Mouse (Mus musculus) lung, postnatal 10 days (tissue): Measurements from ENCODE around the gene Hist1h4f.
A peak's percentile ranks its signal among the peaks of the same experiment; 100 is the strongest.
"Not testable (repeated sequence)": the region's sequence is repeated elsewhere in the genome, so short reads cannot be mapped to it uniquely, and the experiment has no call there.

Experiments used
- DNase-seq: peaks from one replicate; pipeline ENCODE4 v3.0.0; 2021

Hist1h4f gene

DNA sequence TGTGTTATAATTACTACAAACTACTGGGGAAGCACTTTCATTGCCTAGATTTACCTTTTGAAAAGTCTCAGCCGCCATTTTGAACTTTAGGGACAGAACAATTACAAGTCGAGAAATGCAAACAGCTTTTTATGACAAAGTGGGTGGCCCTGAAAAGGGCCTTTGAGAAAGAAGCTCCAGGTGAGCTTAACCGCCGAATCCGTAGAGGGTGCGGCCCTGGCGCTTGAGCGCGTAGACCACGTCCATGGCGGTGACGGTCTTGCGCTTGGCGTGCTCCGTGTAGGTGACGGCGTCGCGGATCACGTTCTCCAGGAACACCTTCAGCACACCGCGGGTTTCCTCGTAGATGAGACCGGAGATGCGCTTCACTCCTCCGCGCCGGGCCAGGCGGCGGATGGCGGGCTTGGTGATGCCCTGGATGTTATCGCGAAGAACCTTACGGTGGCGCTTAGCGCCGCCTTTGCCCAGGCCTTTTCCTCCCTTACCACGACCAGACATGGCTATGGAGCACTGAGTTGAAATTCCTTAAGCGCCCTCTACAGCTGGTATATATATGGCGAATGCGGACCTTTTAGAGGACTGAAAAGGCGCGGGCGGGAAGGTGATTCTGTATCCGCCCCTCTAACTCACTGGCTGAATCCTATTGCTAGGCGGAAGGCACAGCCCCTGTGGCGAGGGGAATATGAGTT is at the start of gene Hist1h4f:
Gene Hist1h4f (minus strand): TSS at position 503 of the 689 bp plus-strand sequence.
- peak; percentile 93 for DNase-seq

GRCm38 (mm10) chr13:23597957-23598356 is 46.5 kb upstream of the Hist1h4f start:
- peak; percentile 84 for DNase-seq

DNA sequence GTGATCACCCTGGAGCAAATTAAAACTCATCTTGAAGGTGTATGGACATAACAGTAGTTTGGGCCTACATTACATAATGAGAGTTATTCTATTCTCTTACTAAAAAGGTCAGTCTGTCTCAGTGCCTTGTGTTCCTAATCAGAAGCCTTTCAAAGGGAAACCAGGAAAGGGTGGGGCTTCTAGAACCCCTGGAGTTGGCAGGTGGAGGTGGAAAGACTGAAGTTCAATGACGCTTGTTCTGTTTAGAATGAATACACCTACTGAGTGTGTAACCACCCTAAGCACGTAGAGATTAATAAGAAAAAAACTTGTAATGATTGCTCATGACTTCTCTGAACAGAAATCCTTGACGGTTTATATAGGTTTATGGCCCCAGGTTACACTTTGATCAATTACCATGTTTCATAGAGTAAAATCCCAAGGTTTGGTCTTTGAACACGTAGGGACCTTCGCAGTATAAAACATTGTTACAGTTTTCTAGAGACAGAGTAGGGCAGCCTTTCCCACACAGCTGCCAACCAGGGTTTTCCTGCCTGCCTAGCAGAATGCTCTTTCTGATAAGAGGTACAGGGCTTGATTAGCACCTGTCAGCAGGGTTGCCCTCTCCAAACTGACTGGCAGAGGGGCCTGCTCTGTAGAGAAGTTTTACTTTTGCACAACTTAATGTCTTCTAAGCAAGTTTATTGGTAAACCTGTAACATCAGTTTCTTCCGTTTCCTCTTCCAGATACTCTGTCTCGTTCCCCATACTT is 44.3 kb upstream of the Hist1h4f start:
- no peak for DNase-seq

GRCm38 (mm10) chr13:23595185-23595584 is 43.7 kb upstream of the Hist1h4f start:
- no peak for DNase-seq

DNA sequence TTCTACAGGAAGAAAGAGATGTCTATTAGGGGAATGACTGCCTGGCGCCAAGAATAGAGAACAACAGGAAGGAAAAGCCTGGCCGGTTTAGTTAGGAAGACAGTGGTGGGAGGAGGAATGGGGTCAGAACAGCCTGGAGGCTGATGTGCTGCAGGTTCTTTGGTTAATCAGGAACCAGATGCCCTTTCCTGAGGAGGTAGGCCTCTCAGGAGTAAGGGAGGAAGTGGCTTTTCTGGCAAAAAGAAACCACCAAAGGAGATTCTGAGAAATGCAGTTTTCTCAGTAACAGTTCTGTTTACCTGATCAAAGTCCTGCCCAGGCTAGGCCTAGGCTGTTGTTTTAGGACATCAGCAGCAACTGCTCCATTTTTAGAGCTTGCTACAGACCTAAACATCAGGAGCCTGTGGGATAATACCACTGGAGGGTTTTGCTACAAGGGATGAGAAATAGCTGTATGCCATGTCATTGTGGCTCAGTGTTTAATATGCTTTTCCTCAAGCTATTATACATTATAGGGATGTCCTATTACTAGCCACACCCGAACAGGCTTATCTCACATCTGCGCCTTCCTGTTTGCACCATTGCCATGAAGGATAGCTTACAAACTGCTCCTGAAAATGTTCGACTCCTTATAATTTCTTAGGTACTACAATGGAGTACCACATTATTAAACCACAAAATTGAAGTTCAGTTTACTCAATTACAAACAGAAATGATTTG is 41.8 kb upstream of the Hist1h4f start:
- peak; percentile 49 for DNase-seq

- no peak for DNase-seq
Observed at GRCm38 (mm10) chr13:23592614-23593013, 41.2 kb upstream of the Hist1h4f start.

- DNase-seq = not testable (repeated sequence)
Observed at GRCm38 (mm10) chr13:23591886-23592285, 40.4 kb upstream of the Hist1h4f start.

DNA sequence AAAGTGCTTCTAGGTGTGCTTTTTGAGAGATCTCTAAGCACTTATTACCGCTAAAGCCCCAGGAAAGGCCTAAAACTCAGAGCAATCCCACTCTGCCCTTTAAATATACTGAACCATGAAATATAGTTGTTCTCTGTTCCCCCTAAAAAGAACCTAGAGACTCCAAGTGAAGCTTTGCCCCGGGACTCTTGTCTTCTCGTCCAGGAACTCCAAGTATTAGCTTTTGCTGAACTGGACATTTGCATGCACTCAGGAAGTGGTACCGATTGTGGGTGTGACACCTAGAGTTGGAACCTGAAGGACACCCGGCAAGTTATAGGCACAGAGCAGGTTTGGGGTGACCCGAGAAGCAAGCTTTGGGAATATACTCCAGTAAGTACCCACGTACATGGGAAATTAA is 39.8 kb upstream of the Hist1h4f start:
- DNase-seq = no peak

- DNase-seq = no peak
Observed at GRCm38 (mm10) chr13:23586940-23587225, 35.4 kb upstream of the Hist1h4f start.

DNA sequence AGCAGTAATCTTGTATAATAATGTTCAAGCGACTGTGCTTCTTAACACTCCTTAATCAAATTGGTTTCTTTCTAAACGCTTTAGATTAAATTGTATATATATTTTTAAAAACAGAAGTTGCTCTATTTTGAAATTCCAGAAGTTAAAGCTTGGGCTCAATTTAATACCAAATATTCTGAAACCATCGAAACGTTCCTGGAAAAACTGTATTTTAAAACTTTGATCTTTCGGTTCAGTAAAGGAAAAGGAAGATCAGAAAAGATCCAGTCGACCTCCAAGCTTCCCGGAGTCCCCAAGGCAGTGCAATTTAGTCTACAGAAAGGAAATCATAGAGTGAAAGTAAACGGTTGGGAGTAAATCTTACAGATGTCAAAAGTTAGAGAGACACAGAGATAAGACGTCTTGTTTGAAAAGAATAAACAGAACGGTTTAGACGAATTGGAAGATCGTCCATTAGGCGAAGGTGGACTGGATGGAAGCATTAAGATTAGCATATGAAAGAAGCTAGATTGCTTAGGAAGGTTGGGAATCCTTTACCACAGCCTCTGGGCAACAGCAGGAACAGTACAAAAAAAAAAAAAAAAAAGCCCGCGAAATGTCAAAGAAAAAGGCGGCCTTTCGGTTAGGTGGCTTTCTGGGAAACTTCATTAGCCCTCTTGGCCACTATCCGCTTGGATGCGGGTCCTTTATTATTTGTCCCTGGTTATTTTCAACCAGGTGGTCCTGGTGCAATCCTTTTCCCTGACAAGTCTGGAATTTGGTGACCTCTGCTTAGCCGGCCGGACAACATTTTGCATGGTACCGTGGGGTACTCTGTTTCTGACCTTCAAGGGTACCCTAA is 34.9 kb upstream of the Hist1h4f start:
- DNase-seq = no peak

DNA sequence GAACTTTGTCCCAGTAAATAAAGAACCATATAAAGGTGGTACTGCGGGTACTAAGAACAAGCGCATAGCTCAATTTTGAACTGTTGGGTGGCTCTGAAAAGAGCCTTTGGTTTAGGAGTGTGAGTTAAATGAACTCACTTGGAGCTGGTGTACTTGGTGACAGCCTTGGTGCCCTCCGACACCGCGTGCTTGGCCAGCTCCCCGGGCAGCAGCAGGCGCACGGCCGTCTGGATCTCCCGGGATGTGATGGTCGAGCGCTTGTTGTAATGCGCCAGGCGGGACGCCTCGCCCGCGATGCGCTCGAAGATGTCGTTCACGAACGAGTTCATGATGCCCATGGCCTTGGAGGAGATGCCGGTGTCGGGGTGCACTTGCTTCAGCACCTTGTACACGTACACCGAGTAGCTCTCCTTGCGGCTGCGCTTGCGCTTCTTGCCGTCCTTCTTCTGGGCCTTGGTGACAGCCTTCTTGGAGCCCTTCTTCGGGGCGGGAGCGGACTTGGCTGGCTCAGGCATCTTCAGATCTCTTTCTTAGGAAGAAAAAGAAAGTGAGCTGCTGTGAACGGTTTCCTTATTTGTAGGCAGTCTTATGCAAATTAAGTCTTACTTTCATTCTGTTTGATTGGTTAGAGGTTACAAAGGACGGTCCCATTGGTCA is 34.1 kb upstream of the Hist1h4f start:
- DNase-seq = peak; percentile 80

- peak; percentile 84 for DNase-seq
Observed at GRCm38 (mm10) chr13:23585029-23585441, 33.6 kb upstream of the Hist1h4f start.

DNA sequence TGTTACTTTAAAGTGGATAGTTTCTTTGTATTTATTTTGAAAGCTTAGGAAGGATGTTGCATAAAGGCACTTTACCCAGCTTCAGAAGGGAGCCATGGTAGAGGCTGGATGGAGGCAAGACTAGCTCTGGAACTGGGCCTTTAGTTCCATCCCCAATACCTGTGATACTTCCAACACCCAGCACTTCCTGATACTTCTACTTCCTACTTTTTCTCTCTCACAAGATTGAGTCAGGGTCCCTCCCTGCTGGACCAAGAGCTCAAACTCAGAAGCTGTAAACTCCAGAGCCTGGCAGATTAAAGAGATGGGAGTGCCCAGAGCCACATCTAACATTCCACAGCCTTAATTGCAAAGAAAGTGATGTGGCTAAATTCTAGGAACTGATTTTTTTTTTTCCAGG is 32.9 kb upstream of the Hist1h4f start:
- no peak for DNase-seq

DNA sequence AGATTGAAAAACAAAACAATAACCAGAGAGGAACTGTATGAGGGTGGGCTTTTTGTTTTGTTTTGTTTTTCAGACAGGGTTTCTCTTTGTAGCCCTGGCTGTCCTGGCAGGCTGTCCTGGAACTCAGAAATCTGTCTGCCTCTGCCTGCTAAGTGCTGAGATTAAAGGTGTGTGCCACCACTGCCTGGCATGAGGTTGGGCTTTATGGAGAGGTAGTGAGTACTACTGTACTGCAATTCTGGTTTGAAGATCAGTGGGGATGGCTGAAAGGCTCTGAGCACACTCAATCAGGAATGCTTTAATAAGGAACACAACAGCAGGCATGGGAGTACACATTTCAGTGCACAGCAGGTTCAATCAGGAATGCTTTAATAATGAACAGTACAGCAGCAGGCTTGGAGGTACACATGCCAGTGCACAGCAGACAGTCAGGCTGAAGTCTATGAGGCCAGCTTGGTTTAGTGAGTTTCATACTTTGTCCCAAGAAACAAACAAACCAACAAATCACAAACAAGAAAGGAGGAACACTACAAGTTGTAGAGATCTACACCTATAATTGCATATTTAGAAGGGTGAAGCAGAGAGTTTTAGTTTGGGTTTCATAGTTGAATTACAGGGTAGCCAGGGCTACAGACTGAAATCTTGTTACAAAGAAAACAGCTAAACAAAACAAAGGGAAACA is 32.1 kb upstream of the Hist1h4f start:
- no peak for DNase-seq

GRCm38 (mm10) chr13:23582219-23583056 is 31.0 kb upstream of the Hist1h4f start:
- DNase-seq = no peak

- peak; percentile 99 for DNase-seq
Observed at GRCm38 (mm10) chr13:23581408-23582218, 30.2 kb upstream of the Hist1h4f start, which contains the start of gene Hist1h4d. Gene Hist1h4d (plus strand): TSS chr13:23581598.

DNA sequence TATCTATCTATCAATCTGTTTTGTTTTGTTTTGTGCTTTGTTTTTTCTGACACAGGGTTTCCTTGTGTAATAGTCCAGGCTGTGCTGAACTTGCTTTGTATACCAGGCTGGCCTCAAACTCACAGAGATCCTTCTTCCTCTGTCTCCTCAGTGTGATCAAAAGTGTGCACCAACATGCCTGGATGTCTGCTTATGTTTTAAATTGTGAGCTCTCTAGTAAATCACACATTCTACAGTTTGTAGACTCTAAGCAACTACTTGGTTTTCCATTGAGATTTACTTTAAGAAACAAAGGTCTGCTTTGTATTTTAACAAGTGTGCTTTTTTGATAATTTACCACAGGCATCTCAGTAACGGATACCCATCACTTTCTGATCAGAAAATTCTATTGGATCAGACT is 26.4 kb upstream of the Hist1h4f start:
- no peak for DNase-seq

- DNase-seq = no peak
Observed at GRCm38 (mm10) chr13:23576906-23577639, 25.6 kb upstream of the Hist1h4f start.

- DNase-seq = no peak
Observed at GRCm38 (mm10) chr13:23576351-23576881, 25.0 kb upstream of the Hist1h4f start.
